Mouse (Mus musculus): ENCODE results near the gene Iqgap1. TPM values are rescaled to one million over a fixed set of nuclear protein-coding genes. Genes with fewer than 3 reads are reported as not detected.

Iqgap1 gene
- total and polyA plus RNA-seq, 3 experiments = 20.6 to 87.9 (median 58.8) TPM

- H3K79me2 ChIP-seq (ENCODE audit: control insufficient read depth, insufficient read depth, low read length, poor library complexity) = peaks cover 8% of the 10 kb centered on the region
- H3K9ac ChIP-seq (ENCODE audit: control insufficient read depth, low read depth, low read length, poor library complexity, severe bottlenecking) = no peak overlapping the region
- no peaks in the 10 kb centered on the region for H3K27me3 ChIP-seq (ENCODE audit: control insufficient read depth in 1 of 2, insufficient read depth in 2 of 2, low read length in 2 of 2)
- H3K4me1 ChIP-seq (ENCODE audit: control insufficient read depth in 1 of 2, insufficient read depth in 2 of 2, low read length in 2 of 2) = peaks cover 7 to 20% of the 10 kb centered on the region in 2 experiments
- H3K27ac ChIP-seq (ENCODE audit: control insufficient read depth, low read depth, low read length) = no peak overlapping the region
- DNase-seq (ENCODE audit: low read depth, low spot score) = no peak
- peaks cover 0 to 11% of the 10 kb centered on the region in 2 experiments; a peak in 2 of 4 replicates for H3K36me3 ChIP-seq (ENCODE audit: control insufficient read depth in 1 of 2, insufficient read depth in 2 of 2, low read length in 2 of 2)
- H3K9me3 ChIP-seq (replicated peaks; ENCODE audit: insufficient read depth, low read length) = no peaks in the 10 kb centered on the region
- no peak for TF ChIP-seq E2F4 (IDR thresholded peaks at IDR 0.05; ENCODE audit: borderline replicate concordance, low read depth, low read length)
- TF ChIP-seq POLR2AphosphoS2 (IDR thresholded peaks at IDR 0.05; ENCODE audit: low read length) = no peak
- no peak for TF ChIP-seq TCF12 (IDR thresholded peaks at IDR 0.05; ENCODE audit: low read depth, low read length)
- H3K4me3 ChIP-seq (ENCODE audit: control insufficient read depth in 1 of 2, insufficient read depth in 1 of 2, low read depth in 2 of 2, low read length in 2 of 2) = no peak overlapping the region
These were observed 133.3 kb downstream of the Iqgap1 start for GRCm38 (mm10) chr7:80692472-80692871.

- no peak overlapping the region for H3K9ac ChIP-seq (ENCODE audit: control insufficient read depth, low read depth, low read length, poor library complexity, severe bottlenecking)
- peaks cover 4 to 12% of the 10 kb centered on the region in 2 experiments for H3K4me1 ChIP-seq (ENCODE audit: control insufficient read depth in 1 of 2, insufficient read depth in 2 of 2, low read length in 2 of 2)
- TF ChIP-seq GABPA (IDR thresholded peaks at IDR 0.05; ENCODE audit: low read depth, low read length) (no peak), SIN3A (IDR thresholded peaks at IDR 0.05; ENCODE audit: low read length) (no peak), MAFK (IDR thresholded peaks at IDR 0.05; ENCODE audit: borderline replicate concordance, low read depth, low read length) (no peak), MYC (IDR thresholded peaks at IDR 0.05; ENCODE audit: low read depth, low read length) (no peak), POLR2A (IDR thresholded peaks at IDR 0.05; ENCODE audit: control insufficient read depth in 1 of 2, insufficient read depth in 1 of 2, low read depth in 1 of 2, low read length in 2 of 2, poor library complexity in 1 of 2) (no peak), KAT2A (conservative IDR thresholded peaks at IDR 0.05; ENCODE audit: low read depth, low read length) (no peak), ZNF384 (IDR thresholded peaks at IDR 0.05; ENCODE audit: low read depth, low read length) (no peak), ZKSCAN1 (IDR thresholded peaks at IDR 0.05; ENCODE audit: low read depth, low read length) (no peak), TBP (IDR thresholded peaks at IDR 0.05; ENCODE audit: low read depth, low read length) (no peak), ZMIZ1 (IDR thresholded peaks at IDR 0.05; ENCODE audit: low read depth, low read length) (no peak), SMC3 (IDR thresholded peaks at IDR 0.05; ENCODE audit: low read depth, low read length) (no peak), E2F4 (IDR thresholded peaks at IDR 0.05; ENCODE audit: borderline replicate concordance, low read depth, low read length) (no peak), GATA1 (IDR thresholded peaks at IDR 0.05; ENCODE audit: low read depth, low read length) (no peak), TCF12 (IDR thresholded peaks at IDR 0.05; ENCODE audit: low read depth, low read length) (no peak), USF2 (IDR thresholded peaks at IDR 0.05; ENCODE audit: borderline replicate concordance in 1 of 2, insufficient read depth in 1 of 2, low read depth in 1 of 2, low read length in 2 of 2) (no peak), HCFC1 (IDR thresholded peaks at IDR 0.05; ENCODE audit: low read depth, low read length) (no peak), JUND (IDR thresholded peaks at IDR 0.05; ENCODE audit: low read depth, low read length) (no peak), CTCF (IDR thresholded peaks at IDR 0.05 in 2 of 3, conservative IDR thresholded peaks at IDR 0.05 in 1 of 3; ENCODE audit: control insufficient read depth in 1 of 3, insufficient read depth in 1 of 3, low read depth in 2 of 3, low read length in 3 of 3, poor library complexity in 1 of 3, severe bottlenecking in 1 of 3) (no peak), CHD2 (IDR thresholded peaks at IDR 0.05; ENCODE audit: low read length) (no peak), BHLHE40 (IDR thresholded peaks at IDR 0.05; ENCODE audit: borderline replicate concordance, low read depth, low read length) (no peak)
- DNase-seq (ENCODE audit: low read depth, low spot score) = no peak
- H3K27me3 ChIP-seq (ENCODE audit: control insufficient read depth in 1 of 2, insufficient read depth in 2 of 2, low read length in 2 of 2) = no peaks in the 10 kb centered on the region
- H3K9me3 ChIP-seq (replicated peaks; ENCODE audit: insufficient read depth, low read length) = no peaks in the 10 kb centered on the region
- H3K79me2 ChIP-seq (ENCODE audit: control insufficient read depth, insufficient read depth, low read length, poor library complexity) = peaks cover 8% of the 10 kb centered on the region
- H3K36me3 ChIP-seq (ENCODE audit: control insufficient read depth in 1 of 2, insufficient read depth in 2 of 2, low read length in 2 of 2) = peaks cover 0 to 14% of the 10 kb centered on the region in 2 experiments; a peak in 2 of 4 replicates
- no peak overlapping the region for H3K4me3 ChIP-seq (ENCODE audit: control insufficient read depth in 1 of 2, insufficient read depth in 1 of 2, low read depth in 2 of 2, low read length in 2 of 2)
- no peak overlapping the region for H3K27ac ChIP-seq (ENCODE audit: control insufficient read depth, low read depth, low read length)
These were observed 134.6 kb downstream of the Iqgap1 start for GRCm38 (mm10) chr7:80691131-80691530.

Measured in MEL (cell line).